Mouse (Mus musculus) layer of hippocampus, adult 8-10 months (tissue): ENCODE data around the gene Hnrnph1. TPM values are rescaled to one million over a fixed set of nuclear protein-coding genes. Genes with fewer than 3 reads are reported as not detected.
"Not testable (repeated sequence)": the region's sequence is repeated elsewhere in the genome, so short reads cannot be mapped to it uniquely, and the experiment has no call there.

Source experiments
- DNase-seq, 2 experiments: peaks; one replicate each; pipeline ENCODE4 v3.0.0; 2022; ENCODE audit warnings: low spot score in 2 of 2
- total RNA-seq, 4 experiments: library from RNA; stranded (reverse); gene quantifications; 2 replicates each; pipeline ENCODE4 v1.2.4; 2022

Hnrnph1 gene
- 100 to 1,000 TPM; 246 to 288 (median 274) TPM for total RNA-seq

DNA sequence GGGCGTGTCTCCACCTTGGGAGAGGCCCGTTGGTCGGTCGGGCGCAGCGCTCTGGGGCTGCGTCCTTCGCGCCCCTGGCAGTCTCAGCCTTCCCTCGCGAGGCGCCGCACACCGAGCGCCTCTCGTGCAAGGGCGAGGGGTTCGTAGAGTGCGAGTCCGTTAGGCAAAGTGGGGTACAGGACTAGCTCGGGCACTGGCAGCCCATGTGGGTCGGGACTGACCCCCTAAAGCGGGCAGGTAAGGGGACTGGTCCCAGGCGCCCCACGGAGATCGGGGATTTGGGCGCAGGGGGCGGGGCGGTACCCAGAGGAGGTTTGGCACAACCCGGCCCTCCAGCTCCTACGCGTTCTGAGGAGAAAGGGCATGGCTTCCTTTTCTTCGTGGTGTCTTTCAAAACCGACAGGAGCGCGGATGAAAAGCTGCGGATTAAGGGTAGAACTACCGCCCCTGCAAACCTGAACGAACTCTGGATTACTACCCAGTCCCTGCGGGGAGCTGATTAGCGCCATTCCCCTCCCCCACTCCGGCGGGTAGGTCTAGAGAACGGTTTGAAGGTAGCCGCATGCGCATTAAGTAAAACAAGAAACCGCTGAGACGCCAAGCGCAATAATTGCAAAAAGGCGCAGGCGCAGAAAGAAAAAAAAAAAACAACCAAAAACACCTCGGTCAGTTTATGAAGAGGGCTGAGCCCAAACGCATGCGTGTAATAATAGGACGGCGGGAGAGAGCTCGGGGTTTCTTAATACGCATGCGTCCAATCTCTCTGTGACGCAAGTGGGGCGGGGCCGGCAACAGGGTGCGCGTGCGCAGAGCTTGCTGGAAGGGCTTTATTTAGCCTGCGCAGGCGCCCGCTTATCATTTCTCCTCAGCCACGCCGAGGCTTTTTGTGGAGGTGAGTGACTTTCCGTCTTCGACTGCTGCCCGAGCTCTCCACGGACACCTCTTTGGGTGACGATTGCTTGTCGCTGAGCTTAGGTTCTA, at the start of gene Hnrnph1:
Gene Hnrnph1 (plus strand): TSS at position 80 of the 981 bp plus-strand sequence.
- DNase-seq: peak; percentile 98 to 99

DNA sequence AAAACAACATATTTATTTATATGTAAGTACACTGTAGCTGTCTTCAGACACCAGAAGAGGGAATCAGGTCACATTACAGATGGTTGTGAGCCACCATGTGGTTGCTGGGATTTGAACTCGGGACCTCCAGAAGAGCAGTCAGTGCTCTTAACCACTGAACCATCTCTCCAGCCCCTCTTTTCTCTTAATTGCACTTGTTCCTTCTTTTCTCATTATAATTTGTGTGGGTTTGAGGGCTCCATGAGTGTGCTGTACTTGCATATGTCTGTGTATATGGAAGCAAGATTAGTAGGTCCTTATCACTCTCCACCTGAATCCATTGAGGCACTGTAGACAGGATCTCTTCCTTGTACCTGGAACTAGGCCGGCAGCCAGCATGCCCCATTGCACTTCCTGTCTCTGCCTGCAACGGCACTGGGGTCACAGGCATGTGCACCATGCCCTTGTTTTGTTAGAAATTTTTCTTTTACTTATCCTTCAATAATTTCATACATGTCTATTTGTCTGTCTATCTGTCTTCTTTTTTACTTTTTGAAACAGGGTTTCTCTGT, 48.6 kb upstream of the Hnrnph1 start:
- DNase-seq: no peak

DNA sequence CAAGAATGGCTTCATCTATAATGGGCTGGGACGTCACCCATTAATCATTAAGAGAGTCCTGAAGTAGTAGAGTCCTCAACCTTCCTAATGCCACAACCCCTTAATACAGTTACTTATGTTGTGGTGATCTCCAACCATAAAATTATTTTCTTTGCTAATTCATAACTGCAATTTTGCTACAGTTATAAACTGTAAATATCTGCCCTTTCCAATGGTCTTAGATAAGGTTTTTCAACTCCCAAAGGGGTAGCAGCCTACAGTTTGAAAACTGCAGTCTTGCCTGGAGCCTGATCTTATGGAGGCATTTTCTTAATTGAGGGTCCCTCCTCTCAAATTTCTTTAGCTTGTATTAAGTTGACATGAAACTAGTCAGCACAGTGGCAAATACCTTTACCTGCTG, 47.4 kb upstream of the Hnrnph1 start:
- DNase-seq: no peak

DNA sequence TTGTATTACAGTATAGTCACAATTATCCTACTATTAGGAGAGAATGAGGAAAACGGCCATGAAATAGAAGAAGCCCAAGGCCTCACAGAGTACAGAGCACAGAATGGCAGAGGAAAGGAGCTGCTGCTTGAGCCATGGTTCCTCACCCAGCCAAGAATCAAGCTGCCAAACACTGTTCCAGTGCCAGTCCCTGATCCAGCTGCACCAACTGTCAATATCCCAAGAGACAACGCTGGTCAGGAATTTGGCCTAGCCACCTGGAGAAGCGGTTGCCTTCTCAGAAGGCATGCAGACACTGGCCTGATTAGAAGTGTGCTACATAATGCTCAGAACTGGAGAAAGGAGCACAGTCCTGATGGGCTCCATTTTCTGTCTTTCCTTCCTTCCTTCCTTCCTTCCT, 43.6 kb upstream of the Hnrnph1 start:
- no peak for DNase-seq

DNA sequence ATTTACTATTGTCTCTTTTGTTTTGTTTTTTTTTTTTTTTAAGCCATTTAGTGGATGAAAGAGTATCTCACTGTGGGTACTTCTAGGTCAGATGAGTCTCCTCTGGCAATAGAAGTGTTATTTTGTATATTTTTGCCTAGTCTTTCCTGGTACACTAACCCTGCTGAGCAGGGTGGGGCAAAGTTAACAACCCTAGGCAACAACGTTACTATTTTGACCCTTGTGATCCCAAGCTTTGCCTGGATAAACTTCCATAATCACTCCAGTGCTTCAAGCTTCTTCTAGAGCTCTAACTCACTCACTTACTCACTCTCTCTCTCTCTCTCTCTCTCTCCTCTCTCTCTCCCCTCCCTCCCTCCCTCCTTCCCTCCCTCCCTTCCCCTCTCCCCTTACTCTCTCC, 40.7 kb upstream of the Hnrnph1 start:
- no peak for DNase-seq

DNA sequence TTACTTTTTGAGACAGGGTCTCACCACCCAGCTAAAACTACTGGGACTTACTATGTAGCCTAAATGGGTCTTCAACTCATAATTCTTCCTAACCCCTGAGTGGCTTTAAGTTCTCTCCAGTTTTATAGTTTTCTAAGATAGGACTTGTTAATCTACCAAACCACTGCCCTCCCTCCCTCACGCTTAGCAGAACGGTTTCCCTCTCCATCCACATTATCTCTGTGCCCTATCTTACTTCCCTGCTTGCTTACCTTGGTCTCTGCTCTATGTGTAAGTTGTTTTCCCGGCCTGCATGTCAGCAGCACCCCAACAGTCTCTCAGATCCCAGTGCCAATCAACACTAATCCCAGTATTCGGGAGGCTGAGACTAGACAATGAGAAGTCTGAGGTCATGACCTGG, 39.9 kb upstream of the Hnrnph1 start:
- no peak for DNase-seq

DNA sequence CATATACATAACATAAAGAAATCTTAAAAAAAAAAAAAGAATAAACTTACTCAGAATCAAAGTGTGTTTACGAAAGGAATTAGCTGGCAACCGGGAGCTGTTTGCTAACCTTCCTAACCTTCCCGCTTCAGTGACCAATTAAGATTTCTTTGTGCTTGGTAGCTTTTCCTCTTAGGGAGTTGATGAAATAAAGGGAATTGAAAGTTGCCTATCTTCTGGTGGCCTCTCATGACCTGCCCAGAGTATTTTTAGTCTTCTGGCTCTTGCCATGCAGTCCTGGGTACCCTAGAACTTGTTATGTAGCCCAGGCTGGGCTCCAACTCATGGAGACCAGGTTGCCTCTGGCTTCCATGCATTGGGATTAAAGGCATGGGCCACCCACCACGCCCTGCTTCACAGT, 31.3 kb upstream of the Hnrnph1 start:
- DNase-seq: no peak

DNA sequence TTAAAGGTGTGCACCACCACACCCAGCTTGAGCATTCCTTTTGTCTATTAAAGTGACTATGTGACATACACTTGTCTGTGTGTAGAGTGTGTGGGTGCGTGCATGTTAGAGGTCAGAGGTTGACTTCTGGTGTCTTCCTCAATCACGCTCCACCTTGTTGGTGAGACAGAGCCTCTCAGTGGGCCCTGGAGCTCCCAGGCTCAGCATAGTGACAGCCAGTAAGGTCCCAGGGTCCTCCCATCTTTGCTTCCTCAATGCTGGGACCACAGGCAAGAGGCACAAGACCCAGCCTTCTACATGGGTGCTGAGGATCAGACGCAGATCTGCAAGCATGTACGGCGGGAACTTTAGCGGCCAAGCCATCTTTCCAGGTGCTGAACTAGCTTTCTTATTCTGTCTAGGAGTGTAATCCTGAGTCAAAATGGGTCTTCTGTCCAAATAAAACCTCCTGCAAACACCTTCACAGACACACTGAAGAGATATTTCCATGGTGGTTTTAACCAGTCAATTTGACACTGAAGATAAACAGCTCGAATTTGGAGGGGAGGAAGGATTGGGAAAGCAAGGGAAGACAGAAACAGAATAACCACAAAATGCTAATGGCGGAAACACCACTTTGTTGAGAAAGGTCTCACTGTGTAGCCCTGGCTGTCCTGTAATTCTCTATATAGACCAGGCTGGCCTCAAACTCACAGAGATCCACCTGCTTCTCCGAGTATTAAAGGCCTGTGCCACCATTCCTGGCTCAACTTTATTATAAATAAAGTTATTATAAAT, 30.3 kb upstream of the Hnrnph1 start:
- DNase-seq: no peak

DNA sequence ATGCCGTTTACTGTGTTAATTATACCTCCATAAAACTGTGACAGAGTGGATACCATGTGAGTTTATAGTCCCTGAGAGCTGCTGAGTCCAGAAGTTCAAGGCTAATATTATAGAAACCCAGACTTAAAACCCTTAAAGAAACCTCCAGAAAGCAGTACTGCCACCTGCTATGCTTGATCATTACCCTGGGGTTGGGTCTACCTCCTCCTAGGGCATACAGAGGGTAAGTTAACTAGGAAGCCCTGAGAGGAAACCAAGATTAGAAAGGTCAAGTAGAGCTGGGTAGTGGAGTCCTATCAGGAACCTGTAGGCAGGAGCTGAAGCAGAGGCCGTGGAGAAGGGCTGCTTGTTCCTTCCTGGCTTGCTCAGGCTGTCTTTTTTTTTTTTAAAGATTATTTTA, 24.6 kb upstream of the Hnrnph1 start:
- DNase-seq: no peak

DNA sequence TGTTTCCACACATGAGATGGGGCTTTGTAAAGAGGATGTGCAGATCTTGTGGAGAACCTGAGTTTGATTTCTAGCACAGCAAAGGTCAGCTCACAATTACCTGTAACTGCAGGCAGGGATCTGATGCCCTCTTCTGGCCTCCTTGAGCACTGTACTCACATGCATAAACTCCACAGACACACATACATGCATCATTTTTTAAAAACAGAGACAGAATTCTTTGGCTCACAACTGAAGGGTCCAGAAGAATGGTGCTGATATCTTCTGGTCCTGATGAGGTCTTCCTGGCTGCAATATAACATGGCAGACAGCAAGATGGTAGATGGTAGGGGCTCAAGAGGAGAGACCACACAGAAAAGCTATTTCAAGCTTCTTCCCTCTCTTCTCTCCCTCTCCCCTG, 22.6 kb upstream of the Hnrnph1 start, which contains the start of gene Cby3:
Gene Cby3 (plus strand): TSS at position 301 of the 400 bp plus-strand sequence.
- DNase-seq: no peak

DNA sequence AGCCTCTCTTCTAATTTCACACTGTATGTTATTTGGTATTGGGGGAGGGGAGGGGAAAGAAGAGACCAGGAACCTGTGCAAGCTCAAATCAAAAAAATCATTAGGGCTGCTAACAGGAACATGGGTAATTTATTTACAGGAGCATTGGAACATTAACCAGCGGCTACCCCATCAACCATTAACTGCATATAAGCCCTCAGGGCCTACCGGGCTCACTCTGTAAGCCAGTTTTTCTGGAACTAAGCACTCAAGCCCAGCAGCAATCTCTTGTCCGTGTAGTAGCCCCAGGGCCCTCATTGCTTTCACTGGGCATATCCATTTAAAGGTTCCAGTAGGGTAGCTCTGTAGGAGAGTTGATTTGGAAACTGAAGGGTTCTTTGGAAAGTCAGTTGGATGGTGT, 21.9 kb upstream of the Hnrnph1 start:
- no peak for DNase-seq

DNA sequence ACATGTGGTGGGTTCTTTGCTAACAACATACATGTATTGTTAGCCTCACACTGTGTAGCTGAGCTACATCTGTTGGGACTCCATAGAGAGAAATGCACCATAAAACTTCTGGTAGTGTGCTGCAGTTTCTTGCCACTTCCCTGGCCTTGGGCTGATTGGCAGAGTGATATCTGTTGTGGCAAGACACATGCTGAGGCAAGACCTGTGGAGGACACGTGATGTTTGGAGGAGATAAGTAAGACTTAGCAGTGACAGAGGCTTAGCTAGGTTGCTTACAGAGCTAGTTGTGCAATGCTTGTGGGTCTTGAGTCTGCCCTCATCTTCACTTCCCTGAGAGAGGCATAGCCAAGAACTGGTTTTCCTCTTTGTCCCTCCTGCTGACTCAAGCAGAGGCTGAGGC, 21.4 kb upstream of the Hnrnph1 start:
- DNase-seq: no peak

DNA sequence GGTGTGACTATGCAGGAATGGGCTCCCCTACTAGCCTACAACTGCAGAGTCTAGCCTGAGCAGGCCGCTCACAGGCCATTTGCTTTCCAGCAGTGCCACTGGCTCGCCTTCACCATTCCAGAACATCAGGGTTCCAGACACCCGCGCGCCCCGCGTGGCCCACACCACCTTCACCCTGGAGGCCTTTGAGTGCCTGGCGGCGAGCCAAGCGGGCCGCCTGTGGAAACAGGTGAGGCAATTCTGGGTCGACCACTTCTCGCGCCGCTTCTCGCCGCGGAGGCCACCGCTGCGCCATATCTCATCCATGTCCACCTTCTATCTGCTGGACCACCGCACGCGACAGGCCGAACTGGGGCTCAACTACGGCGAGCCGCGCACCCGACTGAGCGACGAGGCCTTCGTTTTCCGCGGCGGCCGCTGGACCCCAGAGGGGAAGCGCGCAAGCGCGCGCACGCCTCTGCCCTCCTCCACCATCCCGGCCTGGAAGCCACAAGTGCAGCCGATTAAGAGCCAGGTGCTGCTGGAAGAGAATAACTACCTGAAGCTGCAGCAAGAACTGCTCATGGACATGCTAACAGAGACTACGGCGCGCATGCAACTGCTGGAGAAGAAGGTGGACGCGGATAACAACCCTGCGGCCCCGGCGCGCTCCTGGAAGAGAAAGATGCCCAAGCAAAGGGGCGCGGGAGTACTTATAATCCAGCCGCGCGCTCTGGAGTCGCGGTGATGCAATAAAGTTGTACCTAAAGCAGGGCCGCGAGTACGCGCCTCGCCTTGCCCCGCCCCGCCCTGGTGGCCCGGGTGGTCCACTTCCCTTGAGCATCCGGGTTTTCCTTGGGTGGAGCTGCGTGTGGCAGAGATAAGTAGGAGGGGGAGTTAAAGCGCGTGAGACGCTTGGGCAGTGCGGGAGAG, 17.6 kb upstream of the Hnrnph1 start:
- peak; percentile 50 to 51 for DNase-seq

DNA sequence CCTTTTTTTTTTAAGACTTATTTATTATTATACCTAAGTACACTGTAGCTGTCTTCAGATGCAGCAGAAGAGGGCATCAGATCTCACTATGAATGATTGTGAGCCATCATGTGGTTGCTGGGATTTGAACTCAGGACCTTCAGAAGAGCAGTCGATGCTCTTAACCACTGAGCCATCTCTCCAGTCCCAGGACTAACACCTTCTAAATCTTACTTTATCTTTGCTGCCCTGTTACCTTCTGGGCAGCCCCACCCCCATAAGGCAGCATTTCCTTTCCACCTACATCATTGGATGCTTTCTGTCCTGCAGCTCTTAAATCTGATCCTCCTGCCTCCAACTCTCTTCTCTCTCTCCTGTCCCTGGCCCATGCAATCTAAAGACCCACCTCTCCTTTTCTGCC, 15.5 kb upstream of the Hnrnph1 start:
- not testable (repeated sequence) for DNase-seq

DNA sequence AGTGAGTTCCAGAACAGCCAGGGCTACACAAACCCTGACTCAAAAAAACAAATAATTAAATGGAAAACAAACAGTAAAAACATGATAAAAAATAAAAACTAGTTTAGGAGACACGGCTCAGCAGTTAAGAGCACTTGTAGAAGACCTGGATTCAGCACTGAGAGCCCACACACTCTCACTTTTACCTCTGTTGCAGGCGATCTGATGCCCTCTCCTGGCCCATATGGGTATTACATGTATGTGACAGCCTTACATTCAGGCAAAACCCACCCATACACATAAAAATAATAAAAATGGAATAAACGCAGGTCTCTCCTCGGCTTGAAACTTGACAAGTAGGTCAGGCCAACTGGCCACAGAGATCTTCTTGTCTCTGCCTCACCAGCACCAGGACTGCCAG, 12.2 kb upstream of the Hnrnph1 start:
- DNase-seq: peak; percentile 58 to 84

DNA sequence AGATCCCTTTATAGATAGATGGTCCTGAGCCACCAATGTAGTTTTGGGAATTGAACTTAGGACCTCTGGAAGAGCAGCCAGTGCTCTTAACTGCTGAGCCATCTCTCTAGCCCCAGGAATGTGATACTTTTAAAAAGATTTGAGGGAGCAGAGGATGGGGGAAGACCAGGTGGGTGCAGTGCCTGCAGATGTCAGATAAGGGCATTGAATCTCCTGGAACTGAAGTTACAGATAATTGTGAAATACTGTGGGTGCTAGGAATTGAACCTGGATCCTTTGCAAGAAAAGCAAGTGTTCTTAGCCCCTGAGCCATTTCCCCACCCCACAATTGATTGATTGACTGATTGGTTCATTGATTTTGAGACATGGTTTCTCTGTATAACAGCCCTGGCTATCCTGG, 11.5 kb upstream of the Hnrnph1 start:
- DNase-seq: no peak

DNA sequence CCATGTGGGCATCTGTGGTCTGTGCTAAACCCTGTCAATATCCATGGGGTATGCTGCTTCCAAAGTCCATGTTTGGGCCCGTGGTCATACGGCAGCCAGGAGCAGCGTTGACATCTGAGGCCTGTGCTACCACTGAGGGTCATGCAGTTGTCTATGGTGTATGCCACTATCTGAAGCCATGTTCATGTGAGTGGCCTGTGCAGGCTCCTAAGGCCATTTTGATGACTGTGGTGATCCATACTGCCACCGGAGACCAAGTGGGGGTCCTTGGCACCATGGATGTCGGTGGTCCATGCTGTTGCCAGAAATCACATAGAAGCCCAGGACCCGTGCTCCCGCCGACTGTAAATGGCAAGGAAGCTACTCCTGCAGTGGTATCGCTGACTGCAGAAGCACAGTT, 9.3 kb upstream of the Hnrnph1 start:
- no peak for DNase-seq

DNA sequence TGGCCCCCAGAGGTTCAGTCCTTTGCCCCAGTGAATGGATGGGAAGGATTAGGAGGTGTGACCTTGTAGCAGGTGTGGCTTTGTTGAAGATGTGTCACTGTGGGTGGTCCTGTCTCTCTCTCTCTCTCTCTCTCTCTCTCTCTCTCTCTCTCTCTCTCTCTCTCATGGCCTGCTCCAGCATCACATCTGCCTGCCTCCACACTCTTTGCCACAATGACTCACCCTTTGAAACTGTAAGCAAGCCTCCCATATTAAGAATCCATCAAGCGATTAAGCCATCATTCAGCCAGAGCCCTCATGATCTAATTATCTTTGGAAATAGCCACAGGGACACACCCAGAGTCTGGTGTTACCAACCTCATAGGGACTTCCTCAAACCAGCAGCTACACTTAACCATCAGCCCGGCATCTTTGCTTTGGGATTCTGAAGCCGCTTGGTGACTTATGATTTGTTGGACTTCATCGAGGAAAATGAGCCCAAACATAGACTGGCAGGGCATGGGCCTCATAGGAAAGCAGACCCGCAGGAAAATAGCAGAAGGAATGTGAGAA, 7.4 kb upstream of the Hnrnph1 start:
- no peak for DNase-seq

DNA sequence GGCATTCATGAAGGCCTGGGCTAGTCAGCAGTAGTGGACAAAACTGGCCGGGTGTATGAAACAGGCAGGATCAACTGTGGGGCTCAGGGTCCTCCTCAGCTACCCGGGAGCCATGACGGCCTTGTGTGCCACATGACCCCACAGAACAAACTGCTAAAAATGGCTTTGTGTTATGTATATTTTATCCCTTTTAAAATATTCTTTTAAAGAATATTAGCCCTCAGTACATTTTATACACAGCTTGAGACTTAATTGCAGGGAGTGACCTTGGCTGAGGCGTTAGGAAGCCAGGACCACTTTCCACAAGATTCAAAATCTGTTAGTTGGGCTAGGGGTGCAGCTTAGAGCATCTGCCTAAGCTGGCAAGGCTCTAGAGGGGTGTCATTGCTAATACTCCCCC, 5.8 kb upstream of the Hnrnph1 start:
- no peak for DNase-seq

DNA sequence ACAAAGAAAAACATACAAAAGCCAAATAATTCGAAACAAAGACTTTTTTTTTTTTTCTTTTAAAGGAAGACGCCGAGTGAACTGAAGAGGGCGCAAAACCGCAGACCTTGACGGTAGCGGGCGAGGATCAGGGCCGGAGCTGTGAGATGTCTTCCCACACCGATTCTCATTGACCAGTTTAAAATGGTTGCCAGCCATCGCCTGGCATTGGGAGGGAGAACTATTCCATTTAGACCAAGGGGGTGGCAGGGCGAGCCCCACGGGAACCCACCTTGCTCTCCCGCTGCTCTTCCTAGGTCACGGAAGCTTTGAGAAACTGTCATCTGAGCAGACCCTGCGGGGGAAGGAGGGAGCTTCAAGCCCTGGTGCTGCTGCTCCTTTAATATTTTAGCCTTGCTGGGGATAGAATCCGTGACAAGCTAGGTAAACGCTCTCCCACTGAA, 5.4 kb upstream of the Hnrnph1 start:
- peak in 1 of 2 experiments; percentile 44 for DNase-seq

DNA sequence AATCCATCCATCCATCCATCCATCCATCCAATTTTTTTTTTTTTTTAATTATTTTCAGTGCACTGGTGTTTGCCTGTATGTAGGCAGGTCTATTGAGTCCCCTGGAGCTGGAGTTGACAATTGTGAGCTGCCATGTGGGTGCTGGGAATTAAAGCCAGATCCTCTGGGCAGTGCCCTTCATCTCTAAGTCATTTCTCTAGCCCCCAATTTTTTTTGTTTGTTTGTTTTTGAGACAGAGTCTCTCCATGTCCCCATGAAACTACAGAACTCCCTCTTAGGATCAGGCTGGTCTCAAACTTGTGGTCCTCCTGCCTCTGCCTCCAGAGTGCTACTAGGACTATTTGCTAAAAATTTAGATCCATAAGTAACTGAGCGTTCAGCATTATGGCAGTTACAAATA, 4.9 kb upstream of the Hnrnph1 start:
- no peak for DNase-seq
